Mouse (Mus musculus): ENCODE results near the gene Pkp4.
"Not testable (repeated sequence)": the region's sequence is repeated elsewhere in the genome, so short reads cannot be mapped to it uniquely, and the experiment has no call there.

Gene Pkp4

GRCm38 (mm10) chr2:59339776-59340539 is 179.3 kb downstream of the Pkp4 start:
- CTCF ChIA-PET = no interaction called here

- CTCF ChIA-PET = no interaction called here
These were observed 180.2 kb downstream of the Pkp4 start for GRCm38 (mm10) chr2:59340878-59341277.

- CTCF ChIA-PET = no interaction called here
These were observed 182.1 kb downstream of the Pkp4 start for GRCm38 (mm10) chr2:59342591-59343210.

- CTCF ChIA-PET = no interaction called here
These were observed 183.2 kb downstream of the Pkp4 start for GRCm38 (mm10) chr2:59343834-59344233.

- CTCF ChIA-PET = no interaction called here
These were observed 184.0 kb downstream of the Pkp4 start for GRCm38 (mm10) chr2:59344699-59345098.

GRCm38 (mm10) chr2:59345141-59345839 is 184.6 kb downstream of the Pkp4 start:
- CTCF ChIA-PET = no interaction called here

DNA sequence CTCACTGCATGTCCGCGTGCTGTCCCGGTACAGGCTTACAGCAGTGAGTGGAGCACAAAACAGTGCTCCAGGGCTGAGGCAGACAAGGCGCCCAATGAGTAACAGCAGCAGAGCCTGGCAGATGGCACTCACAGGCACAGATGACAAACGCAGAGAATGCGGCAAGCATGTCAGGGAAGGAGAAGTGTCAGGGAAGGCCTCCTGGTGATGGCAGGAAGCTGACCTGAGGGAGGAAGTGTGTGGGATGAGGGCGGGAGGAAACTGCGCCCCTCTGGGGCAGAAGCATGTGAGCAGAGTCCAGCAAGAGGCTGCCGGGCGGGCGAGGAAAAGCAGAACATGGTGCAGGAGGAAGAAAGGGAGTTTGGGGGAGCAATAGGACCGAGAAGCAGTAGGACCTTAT is 185.8 kb downstream of the Pkp4 start:
- CTCF ChIA-PET = no interaction called here

DNA sequence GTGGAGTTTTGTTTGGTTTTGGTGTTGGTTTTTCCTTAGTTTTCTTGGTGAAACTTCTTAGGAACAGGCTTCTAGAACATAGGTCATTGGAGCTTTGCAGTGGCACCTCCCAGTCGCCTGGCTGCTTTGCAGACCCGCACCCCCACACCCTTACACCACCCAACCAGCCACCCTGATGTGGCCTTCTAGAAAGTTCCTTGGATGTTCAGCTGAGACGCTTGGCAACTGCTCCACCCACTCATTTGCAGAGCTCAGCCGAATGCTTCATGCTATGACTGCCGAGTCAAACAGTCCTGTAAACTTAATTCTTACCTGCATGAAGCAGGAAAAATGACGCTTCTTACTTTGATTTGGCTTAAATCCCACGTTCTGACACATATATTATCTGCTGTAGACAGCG is 187.9 kb downstream of the Pkp4 start:
- CTCF ChIA-PET = no interaction called here

- CTCF ChIA-PET = no interaction called here
These were observed 189.4 kb downstream of the Pkp4 start for GRCm38 (mm10) chr2:59350094-59350493.

- CTCF ChIA-PET = no interaction called here
These were observed 190.9 kb downstream of the Pkp4 start for GRCm38 (mm10) chr2:59351303-59352099.

- CTCF ChIA-PET = no interaction called here
These were observed 193.2 kb downstream of the Pkp4 start for GRCm38 (mm10) chr2:59353821-59354220.

DNA sequence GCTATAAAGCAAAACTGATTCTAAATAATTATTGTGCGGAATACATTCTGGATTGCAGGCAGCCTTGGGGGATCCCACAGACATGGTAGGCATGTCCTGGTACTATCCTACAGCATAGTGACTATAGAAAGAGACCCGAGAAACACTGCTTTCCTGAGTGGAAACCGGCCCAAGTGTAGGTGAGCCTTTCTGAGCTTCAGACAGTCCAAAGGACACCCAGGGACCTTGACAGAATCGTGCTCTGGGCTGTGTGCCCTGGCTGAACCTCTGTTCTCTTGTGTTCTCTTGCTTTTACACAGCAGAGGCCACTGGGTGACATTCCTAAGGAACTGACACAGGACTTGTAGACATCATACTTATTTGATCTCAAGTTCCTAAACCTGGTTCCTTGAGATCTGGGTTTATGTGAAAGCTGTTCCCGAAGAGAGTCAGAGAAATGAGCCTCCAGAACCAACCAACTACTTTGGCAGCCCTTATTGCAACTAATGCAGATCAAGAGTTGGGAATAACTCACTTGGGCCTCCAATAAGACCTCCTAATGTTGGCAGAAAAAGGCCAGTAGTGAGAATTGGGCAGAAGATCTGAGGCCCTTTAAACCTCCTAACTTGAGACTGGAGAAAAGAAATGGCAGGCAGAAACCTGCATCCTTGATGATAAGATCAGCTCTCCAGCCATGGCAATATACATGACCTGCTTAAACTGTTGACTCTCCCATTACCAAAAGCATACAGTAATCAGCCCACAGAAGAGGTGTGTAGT is 195.1 kb downstream of the Pkp4 start:
- CTCF ChIA-PET = no interaction called here

DNA sequence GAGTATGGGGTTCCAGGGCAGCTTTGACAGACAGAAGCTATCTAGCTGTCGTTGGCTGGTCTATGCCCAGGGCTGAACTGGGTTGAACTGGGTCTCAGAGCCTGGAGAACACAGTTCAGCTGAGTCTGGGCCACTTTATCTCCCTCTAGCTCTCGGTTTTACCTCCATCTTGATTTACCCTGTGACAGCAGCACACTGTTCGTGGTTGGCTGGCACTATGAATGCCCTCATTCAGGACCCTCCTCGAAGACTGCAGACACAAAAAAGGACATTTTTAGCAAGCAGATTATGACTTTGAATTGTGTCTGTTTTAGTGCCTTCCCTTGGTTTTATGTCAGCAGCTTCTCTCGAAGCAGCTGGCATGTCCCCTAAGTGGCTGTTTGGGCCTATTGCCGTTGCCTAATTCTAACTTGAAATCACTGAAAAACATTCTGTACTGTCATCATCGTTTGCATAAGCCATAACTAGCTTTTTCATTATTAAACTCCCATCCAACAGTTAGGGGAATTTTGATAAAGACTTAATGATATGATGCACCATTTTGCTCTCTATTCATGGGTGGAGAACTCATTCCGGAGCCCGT is 199.2 kb downstream of the Pkp4 start:
- CTCF ChIA-PET = no interaction called here

DNA sequence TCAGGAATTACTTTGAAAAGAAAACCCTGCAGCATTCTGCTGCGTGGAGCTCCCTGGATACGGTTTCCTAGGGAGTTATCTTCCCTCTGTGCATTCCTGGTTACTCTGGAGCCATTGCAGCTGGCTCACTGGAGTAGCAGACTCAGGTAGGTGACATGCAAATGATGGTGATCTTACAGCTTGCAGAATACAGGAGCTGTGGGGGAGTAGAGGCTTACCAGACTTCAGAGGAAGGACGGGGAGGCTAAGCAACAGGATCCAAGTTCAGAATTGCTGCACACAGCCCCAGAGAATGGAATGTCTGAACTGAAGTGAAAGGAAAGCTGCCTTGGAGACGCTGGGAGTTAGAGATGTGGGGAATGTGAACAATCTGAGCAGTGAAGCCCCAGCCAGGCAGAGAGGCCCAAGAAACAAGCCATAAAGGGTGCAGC is 200.7 kb downstream of the Pkp4 start:
- CTCF ChIA-PET = no interaction called here

- CTCF ChIA-PET = no interaction called here
These were observed 203.6 kb downstream of the Pkp4 start for GRCm38 (mm10) chr2:59364156-59364842.

GRCm38 (mm10) chr2:59367191-59367590 is 206.5 kb downstream of the Pkp4 start:
- CTCF ChIA-PET = interaction anchor here (0.6 kb wide), 1 partner anchor 906 kb away, joined by 5 read pairs; no protein-coding TSS in a partner anchor

DNA sequence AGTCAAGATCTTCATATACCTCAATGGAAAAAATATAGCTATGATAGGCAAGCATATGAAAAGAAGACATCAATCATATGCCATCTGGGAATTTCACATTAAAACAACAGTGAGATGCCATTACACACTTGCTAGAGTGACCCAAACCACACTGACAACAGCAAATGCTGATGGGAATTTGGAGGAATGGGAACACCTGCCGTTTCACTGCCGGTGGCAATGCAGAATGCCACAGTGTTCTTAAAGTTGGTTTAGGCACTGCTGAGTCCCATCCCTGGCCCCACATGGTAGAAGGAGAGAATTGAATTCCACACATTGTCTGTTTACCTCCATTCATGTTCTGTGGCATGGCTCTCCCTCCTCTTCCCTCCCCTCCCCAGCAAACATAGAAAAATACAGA is 212.5 kb downstream of the Pkp4 start:
- CTCF ChIA-PET = no interaction called here

GRCm38 (mm10) chr2:59378096-59378495 is 217.4 kb downstream of the Pkp4 start:
- CTCF ChIA-PET = no interaction called here

- CTCF ChIA-PET = not testable (repeated sequence)
These were observed 218.2 kb downstream of the Pkp4 start for GRCm38 (mm10) chr2:59378861-59379260.

GRCm38 (mm10) chr2:59383231-59383630 is 222.6 kb downstream of the Pkp4 start:
- CTCF ChIA-PET = no interaction called here

All from spleen, embryonic (tissue).